Mouse (Mus musculus) cerebellum, postnatal 14 days (tissue): ENCODE data around the gene Trmt10a.
A peak's percentile ranks its signal among the peaks of the same experiment; 100 is the strongest.
"Not testable (repeated sequence)": the region's sequence is repeated elsewhere in the genome, so short reads cannot be mapped to it uniquely, and the experiment has no call there.

Experiments used
- DNase-seq, 2 experiments: peaks; one replicate each; pipeline ENCODE4 v3.0.0; 2021; ENCODE audit warnings: mixed read lengths in 2 of 2

The Trmt10a gene

DNA sequence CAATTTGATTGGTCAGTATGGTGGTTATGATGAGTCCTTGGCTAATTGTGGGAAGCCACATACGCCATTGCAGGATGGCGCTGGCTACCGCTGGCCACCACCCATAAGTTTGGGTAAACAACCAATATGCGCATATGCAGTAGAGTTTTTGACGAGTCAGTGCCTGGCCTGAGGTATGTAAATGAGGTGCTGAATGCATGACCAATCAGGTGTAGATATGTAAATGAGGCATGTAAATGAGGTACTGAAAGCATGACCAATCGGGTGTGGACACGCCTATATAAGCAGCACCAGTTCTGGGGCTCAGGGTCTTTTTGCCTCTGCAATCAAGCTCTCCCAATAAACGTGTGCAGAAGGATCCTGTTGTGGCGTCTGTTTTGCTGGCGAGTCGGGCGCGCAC lies 5.1 kb upstream of the Trmt10a start:
- not testable (repeated sequence) for DNase-seq

DNA sequence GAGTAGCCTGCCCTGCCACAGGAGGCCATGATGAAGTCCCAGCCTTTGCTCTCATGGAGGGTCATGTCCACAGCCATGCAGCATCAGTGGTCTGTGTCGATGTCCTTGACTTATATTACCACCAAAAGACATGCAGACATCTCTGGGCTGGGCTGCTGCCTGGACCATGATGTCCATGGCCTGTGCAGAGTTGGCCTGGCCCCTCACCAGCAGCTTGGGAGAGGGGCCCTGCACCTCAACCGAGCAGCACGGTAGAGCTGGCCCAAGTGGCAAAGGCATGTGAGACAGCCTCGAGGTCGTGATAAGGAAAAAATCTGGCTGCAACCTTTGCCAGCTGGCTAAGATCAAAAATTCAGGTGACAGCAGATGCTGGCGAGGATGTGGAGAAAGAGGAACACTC lies 3.6 kb upstream of the Trmt10a start:
- no peak for DNase-seq

DNA sequence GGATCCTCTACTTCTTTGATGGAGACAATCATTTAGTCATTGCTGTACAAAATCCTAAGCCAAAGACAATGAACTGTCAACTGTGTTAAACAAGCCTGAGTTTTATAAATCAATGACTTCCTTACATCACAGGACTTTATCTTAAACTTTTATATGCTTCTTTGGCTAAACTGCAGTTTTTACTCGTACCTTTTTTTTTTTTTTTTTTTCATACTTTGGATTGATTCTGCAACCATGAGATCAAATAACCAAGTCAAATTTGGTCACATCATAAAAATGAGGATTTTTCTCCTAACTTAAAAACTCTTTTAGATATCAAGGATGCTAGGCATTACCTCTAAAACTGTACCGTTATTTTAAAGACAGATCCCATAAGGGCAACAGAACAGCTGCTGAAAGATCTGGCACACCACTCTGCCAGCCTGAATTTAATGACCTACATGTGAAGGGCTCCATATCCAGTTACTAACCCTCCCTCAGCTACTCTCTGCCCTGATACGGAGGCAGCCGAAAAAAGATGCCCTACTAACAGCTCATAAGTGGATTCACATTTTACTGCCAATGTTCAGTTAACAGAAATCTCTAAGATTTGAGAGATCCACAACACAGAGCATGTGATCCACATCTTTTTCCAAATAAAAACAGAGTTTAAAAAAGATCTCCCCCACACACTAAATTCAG lies 1.1 kb upstream of the Trmt10a start:
- peak; percentile 26 to 32 for DNase-seq

DNA sequence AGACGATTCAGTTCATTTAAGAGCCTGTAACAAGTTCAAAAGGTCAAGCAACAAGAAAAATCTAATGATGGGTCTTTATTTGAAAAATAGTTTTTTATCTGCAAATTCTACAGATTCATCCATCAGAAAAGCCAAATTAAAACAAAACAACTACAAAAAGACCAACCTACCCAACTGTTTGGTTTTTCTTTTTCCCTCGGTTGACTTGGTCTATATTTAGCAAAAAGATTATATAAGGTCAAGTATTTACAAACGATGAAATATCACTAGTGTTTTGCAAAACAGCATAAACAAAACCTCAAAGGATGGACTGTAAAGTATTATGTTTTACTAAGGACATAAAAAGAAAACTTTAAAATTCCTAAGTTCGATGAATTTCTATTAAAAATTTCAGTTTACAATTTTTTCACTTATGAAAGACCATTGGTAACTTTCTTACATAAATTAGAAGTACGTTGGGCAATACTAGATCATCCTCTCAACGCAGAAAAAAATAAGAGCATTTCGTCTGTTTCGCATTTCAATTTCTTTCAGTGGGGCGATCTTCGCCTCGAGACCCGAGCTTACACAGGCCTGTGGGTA lies 424 bp upstream of the Trmt10a start:
- DNase-seq: no peak

DNA sequence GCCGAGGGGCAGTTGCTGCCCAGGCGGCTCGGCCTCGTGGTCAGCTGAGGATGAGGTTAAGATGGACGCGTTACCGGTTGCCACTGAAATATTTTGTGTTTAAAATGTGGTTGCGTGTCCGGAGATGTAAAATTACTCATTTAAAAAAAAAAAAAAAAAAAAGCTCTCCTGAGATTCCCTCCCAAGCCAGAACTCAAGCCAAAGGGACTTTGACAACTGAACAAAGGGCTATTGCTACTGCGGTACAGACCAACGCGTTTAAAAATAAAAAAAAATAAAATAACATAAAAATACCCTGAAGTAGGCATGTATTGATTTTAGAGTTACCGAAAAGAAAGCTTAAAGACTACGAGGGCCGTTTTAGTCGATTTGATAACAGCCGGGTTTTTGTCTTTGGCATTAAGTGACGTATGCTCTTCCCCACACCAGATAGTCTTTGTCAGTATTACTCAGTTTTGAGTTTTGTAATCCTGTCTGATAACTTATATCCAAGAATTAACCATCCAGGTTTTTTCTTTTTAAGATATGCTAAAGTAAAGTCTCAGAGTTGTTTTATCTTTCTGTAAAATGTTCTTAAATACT lies 903 bp downstream of the Trmt10a start:
- no peak for DNase-seq

DNA sequence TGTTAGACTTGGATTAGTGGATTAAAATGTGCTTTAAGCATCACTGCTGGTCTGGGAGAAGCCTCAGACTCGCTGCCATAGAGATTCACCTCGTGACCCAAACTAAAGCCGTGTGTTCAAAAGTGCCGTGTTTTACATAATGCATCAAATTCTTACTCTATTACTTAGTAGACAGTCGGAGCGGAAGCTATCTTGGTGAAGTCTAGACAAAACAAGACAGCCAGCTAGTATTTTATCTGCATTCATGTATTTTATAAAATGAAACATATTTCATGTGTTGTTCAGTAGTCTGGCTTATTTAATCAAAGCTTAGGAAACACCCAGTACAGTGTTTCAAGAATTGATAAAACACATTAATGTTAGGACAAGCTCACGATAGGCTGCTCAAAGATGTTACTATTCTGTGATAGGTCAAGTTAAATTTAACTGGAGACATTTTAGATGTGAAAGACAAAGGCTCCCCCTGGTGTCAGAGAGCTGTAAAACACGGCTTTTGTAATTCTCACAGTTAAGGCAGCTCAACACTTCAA lies 1.5 kb downstream of the Trmt10a start, which contains the start of gene Mttp:
Gene Mttp, minus strand, starts transcription at position 327 of the 530 bp plus-strand sequence.
- DNase-seq: peak; percentile 87 to 88

DNA sequence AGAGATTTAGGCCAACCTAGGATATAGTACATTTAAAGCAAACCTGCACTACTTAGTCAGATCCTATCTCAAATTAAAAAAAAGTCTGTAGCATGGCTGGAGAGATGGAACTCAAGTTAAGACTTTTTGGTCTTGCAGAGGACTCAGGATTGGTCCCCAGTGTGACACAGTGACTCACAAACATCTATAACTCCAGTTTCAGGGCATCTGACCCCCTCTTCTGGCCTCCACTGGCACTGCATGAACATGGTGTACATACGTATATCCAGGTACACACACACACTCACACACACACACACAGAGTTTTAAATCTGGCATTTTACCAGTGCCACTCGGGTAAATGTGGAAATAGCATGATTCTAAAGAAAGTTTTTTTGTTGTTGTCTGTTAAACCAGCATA lies 5.6 kb downstream of the Trmt10a start:
- DNase-seq: no peak

DNA sequence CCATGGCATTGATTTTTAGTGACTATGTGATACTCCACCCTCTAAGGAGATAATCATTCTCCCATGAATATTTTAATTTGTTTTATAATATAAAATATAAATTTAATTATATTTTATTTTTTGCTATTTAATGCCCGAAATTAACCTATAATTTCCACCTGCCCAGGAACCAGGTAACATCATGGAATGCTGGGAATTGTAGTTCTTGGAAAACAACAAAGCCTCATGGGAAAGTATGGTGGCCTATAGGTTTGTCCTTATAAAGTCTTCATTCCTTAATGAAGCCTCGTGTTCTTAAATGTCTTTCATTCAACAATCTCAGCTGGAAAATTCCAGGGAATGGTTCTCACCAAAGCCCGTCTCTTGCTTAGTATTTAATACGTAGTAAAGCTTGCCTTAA lies 11.8 kb downstream of the Trmt10a start:
- DNase-seq: no peak

DNA sequence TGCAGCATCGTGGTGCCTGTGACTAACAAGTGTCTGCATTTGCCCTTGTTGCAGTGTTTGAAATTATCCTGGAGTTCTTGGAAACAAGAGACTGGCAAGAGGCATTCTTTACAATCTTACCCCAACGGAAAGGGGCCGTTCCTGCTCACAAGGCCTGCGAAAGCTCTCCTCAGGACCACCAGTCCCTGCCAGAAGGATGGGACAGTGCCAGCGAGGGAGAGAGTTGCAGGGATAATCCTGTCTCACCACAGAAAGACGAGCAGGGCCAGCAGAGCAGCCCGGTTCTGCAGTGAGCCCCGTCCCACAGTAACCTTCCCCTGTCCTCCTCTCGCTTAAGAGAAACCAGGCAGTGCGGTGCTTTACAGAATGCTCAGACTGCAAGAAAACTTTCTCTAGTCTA lies 13.4 kb downstream of the Trmt10a start:
- DNase-seq: peak; percentile 73 to 79

DNA sequence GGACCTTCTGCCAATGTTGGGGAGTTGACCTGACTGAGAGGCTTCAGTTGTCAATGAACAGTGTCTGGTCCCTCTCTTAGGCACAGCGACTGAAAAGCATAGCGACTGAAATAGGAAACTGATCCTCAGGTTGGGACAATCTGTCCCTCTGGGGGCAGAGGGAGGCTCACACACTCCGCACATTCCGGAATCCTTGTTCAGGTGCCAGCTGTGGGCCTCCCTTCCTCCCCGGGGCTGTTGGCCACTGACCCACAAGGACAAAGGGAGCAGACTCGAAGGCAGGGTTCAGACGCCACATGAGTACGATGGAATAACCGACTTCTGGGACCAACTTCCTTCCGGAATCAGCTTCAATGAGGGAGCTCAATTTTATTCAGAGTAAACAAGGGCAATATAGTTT lies 18.4 kb downstream of the Trmt10a start:
- no peak for DNase-seq

DNA sequence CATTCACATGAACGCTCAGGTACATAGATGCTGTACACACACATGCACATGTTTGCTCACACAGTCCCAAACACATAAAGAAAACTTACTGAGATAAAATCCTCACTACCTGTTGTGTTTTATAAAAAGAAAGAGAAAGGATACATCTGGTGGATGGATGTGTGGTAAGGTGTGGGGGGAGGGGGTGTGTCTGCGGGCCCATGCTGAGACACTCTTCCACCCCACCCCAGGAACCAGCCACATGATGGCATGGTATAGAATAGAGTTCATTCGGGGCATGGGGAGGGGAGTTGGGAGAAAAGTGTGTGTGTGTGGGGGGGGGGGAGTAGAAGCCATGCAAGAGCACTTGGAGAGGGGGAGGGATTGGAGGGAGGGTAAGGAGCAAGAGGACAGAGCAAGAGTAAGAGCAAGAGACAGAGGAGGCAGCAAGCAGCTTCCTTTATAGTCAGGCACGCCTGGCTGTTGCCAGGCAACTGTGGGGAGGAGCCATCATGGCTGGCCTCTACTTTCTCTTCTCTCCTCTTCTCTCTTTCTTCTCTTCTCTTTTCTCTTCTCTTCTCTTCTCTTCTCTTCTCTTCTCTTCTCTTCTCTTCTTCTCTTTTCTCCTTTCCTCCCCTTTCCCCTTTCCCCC lies 19.4 kb downstream of the Trmt10a start:
- DNase-seq: no peak

DNA sequence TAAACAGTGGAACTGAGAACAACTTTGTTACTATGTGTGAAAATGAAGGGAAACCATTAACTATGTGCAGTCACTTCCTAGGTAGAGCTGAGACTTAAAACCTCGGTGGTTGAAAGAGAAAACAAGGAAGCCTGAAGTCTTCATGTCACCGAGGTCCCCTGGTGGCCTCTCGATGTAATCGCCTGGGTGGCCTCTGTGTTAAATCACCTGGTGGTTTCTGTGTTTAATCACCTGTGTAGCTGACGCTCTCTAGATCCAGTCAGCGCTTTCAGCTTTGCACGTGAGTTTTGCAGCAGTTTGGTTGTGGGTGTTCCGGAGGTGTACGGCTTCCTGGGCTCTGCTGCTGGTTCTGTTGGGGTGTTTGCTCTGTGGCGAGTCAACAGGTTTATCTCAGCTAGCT lies 30.0 kb downstream of the Trmt10a start:
- no peak for DNase-seq

DNA sequence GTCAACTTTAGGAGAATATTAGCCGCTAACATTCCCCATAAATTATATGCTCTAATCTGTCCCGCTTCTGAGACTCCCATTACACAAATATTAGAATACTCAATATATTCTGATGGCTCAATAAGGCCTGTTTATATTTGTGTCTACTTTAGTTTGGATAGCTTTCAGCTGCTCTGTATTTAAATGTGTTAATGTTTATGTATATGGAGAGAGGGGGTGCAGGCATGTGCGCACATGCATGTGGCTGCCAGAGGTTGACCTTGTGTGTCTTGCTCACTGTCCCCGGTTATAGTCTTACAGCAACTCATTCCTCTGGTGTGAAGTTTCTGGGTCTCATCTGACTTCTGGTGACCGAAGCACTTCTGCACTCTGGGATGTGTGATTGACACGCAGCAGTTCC lies 32.3 kb downstream of the Trmt10a start:
- DNase-seq: no peak

DNA sequence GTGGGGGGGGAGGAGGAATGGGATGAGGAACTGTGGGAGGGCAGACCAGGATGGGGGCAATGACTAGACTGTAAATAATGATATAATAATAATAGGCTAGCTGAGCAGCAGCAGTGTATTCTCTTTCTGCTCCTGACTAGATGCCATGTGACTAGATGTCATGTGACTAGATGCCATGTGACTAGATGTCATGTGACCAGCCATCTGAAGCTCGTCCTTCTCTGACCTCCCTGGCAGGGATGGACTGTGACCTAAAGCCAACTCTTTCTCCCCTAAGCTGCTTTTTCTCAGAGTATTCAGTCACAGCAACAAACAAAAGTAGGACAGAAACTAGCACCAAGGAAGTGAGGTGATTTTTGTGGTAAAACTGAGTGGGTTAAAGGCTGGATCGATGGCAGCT lies 38.8 kb downstream of the Trmt10a start:
- DNase-seq: no peak

DNA sequence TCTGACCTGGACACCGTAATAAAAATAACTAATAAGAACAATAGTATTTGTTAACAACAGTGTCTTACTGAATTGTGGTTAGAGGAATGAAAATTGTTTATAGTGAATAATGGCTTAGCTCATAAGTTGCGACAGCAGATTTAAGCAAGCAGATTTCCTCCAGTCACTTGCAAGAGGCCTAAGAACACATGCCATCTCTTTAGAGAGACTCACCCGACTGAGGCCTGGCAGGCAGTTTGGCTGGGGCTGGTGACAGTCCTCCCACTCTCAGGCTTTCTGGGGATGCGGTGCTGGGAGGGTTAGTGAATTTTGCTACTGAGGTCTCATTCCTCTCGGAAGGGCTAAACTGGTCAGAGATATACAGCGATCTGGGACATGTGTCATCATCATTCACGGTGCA lies 40.1 kb downstream of the Trmt10a start:
- DNase-seq: no peak

DNA sequence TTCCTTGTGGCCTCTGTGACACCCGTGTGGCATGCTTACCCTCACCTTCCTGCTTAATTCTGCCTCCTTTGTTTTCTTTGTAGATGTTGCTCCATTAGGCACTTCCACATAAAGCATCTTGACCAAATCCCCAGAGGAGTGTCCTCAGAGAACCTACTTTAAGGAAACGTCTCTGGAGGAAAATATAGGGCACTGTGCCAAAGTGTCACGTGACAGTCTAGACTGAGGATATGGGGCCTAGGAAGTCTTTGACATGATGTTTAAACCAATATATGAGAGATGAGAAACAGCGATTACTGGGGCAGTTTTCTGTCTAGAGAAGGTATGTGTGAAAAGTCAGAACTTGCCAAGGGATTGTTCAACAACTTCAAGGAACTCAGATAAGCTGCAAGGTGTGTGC lies 42.0 kb downstream of the Trmt10a start:
- peak in 1 of 2 experiments; percentile 16 for DNase-seq

DNA sequence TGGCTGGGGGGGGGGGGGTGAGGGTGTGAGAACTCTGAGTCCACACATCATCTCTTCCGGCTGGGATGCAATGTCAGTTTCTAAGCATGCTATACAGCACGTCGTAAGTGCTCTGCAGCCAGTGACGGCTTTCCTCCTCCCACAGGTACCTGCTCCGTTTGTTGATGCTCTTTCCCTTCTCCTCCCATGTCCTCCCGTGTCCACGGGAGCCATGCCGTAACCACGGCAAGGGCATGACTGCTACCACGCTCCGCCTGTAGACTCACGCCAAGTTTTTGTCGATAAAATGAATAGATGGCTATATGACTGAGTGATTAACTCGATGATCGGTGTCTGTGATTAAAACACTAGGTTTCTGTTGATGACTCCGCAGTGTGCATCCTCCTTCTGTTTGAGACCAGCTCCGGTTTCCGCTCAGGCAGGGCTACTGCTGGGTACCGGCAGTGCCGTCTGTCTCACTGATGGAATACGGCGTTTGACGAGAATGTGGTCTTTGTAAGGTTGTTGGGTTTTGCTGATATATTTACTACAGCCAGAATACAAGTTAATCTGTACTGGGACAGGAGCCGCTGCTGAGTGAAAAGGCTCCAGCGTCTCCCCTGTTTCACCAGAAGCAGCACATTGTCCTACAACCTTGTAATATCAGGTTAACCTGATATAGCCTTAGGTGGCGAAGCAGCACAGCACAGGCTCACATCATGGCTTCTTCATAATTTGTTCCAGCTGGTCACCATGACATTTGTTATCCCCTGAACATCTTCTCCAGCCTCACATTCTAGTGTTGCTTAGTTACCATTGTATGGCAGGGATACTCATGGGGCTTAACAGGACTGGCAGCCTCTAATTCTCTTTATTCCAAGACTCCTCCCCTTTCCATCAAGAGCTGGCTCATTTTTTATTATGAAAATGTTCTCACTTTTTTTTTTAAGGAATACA lies 43.0 kb downstream of the Trmt10a start:
- peak; percentile 10 to 15 for DNase-seq

DNA sequence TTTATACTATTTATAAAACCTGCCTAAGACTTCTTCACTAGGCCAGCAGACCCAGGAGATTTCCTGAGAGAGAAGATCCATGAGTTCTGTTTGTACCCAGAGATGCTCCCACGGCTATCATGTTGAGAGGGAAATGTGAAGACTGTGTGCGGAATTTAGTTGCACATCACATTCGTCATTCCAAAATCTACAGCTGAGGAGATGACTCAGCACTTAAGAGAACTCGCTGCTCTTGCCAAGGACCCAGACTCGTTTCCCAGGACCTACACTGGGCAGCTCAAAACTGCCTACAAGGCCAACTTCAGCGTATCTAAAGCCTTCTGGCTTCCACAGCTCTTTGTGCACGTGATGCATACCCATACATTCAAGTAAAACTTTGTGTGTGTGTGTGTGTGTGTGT lies 49.0 kb downstream of the Trmt10a start:
- DNase-seq: no peak

DNA sequence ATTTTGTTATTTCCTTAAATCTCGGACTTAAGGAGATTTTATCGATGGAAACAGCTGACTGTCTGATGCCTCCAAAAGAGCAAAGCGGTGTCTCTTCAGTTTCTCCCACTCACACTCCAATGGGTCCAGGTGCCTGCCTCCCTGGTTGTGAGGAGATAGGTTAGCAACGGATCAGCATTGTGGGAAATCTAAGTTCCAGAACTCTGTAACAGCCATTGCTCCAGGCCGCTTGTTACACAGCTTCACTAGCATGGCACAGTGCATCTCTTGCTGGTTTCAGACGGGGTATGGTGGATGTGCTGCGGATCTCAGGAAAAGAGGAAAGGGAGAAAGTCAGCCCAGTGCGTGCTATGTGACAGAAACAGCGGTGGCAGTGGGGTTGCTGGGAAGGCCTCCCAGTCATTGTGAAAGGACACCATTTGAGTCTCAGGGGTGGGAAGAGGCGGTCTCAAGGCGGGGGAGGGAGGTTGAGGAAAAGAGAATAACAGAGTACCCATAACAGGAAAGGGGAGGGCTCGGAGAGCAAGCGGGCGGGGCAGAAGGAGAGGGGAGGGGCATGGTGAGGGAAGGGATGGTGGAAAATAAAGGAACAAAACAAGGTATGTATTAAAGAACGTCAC lies 50.5 kb downstream of the Trmt10a start, which contains the start of gene 4930579F01Rik:
Gene 4930579F01Rik, minus strand, starts transcription at position 143 of the 620 bp plus-strand sequence.
- DNase-seq: no peak

DNA sequence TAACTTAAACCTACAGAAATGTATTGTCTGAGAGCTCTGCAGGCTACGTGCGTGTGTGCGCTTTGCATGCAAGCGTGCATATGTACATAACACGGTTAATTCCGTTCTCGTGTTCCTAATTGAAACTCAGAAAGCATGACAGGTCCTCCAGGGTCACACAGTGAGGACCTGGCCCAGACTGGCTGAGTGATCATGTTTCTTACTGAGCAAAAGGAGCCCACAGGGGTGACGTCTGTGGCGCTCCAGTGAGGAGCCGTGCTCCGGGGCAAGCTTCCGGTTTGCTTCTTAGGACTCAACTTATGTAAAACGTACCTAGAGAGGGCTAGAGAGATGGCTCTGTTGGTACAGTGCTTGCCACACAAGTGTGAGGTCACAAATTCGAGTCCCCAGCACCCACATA lies 53.8 kb downstream of the Trmt10a start:
- DNase-seq: no peak

DNA sequence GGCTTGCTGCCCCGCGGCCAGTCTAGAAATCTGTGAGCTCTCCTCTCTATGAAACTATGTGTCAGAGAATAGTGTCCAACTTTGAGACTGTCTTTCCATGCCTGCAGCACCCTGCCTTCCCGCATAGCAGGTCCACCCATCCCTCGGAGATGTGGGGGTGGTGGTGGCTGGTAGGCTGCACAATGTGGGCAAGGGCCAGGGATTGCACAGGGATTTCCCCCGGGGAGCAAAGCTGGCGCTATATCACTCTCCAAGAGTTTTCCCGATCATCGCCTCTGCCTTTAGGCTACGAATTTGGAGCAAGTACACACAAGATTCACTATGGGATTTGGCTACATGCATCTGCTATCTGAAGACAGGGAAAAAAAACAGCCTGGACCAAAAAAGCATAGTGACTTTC lies 54.3 kb downstream of the Trmt10a start:
- DNase-seq: peak; percentile 9 to 10
